Mouse (Mus musculus) liver, embryonic 13.5 days (tissue): Measurements from ENCODE around the gene Fgfr1op. TPM values are rescaled to one million over a fixed set of nuclear protein-coding genes. Genes with fewer than 3 reads are reported as not detected.

ENCODE experiments used
- polyA plus RNA-seq: library from polyadenylated mRNA; unstranded; fragments of >200 nt; fragmentation: Nextera tagmentation; extraction: Ambion mirVana; gene quantifications from 2 replicates; pipeline ENCODE4 v1.2.1, GENCODE M21; 2015

Fgfr1op gene
- polyA plus RNA-seq, 1 experiment from 2014 or later = 13.4 TPM

Other genes starting within 250 kb of the Fgfr1op start
- 0.93 and 1.1 TPM in 2 replicates for gene Tagap, start 239.5 kb upstream of the Fgfr1op start, polyA plus RNA-seq
- 20.6 and 22.5 TPM in 2 replicates for gene Rsph3a, start 219.9 kb upstream of the Fgfr1op start, polyA plus RNA-seq
- not detected in 2 replicates for gene Gm49673, start 17.7 kb upstream of the Fgfr1op start, polyA plus RNA-seq
- 15.2 and 17.1 TPM in 2 replicates for gene Rnaset2a, start 17.4 kb upstream of the Fgfr1op start, polyA plus RNA-seq
- gene Ccr6, start 70.5 kb downstream of the Fgfr1op start, polyA plus RNA-seq = 0.10 TPM in 1 of 2 replicates, not detected in the other
- 125 and 127 TPM in 2 replicates for gene Mpc1, start 117.4 kb downstream of the Fgfr1op start, polyA plus RNA-seq
- 56.6 and 62.3 TPM in 2 replicates for gene Sft2d1, start 145.6 kb downstream of the Fgfr1op start, polyA plus RNA-seq
- gene Prr18, start 172.0 kb downstream of the Fgfr1op start, polyA plus RNA-seq = 0.05 and 0.09 TPM in 2 replicates
- 0.09 TPM in 1 of 2 replicates, not detected in the other for gene T2, start 190.5 kb downstream of the Fgfr1op start, polyA plus RNA-seq